Mouse (Mus musculus) C2C12 (cell line): ENCODE data around the gene Nhej1.

Experiments
- CTCF ChIP-seq: IDR thresholded peaks from one replicate; pipeline ENCODE4 v1.5.1; 2011; ENCODE audit not compliant: control insufficient read depth, insufficient read depth, insufficient read length
- MAX ChIP-seq: IDR thresholded peaks from one replicate; pipeline ENCODE4 v1.6.1; 2011; ENCODE audit warnings: mild to moderate bottlenecking, control low read depth

DNA sequence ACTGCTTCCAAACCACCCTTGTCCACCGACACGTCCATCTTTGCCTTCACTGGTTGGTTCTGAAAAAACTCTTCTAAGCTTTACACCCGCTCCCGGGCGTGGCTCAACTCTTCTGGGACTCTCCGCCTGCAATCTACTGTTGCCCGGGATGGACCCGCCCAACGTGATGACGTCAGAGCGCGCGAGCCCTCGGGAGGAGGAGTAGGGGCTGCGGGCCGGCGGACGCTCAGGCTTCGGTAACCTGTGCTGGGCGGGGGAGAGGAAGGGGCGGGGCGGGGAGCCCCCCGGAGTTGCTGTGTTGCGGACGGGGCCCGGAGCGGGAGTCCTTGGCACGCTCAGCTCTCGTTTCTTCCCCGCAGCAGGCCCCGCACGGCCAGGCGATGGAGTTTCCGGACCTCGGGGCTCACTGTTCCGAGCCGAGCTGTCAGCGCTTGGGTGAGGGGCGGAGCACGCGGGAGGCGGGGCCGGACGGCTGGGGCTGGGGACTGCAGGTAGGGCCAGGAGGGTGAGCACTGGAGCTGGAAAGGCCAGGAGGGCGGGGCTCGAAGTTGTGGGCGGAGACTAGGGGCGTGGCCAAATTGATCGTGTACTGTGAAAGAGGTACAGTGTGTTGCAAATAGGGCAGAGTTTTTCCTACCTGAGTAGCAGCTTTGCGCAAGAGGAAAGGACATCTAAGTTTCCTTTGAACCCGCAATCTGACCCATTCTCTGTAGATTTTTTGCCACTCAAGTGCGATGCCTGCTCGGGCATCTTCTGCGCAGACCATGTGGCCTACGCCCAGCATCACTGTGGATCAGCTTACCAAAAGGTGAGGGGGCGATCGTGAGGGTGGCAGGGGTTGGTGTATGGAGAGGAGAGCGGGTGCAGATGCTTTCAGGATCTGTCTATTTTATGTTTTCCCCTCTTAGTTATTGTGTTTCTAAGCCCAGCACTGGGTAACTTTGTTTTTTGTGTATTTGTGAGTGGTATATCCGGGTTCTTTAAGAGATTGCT, 43.8 kb upstream of the Nhej1 start, which contains the start of gene Zfand2b:
- no peak for TF ChIP-seq CTCF
- TF ChIP-seq MAX: no peak
